Mouse (Mus musculus) stomach, embryonic 14.5 days (tissue): ENCODE results near the gene Gm4792. TPM values are rescaled to one million over a fixed set of nuclear protein-coding genes. Genes with fewer than 3 reads are reported as not detected.

Experiments
- ATAC-seq: fragments of 200-750 bp; cut with Nextera tagmentation; 2 replicates; pipeline ENCODE4 v1.8.0; 2017; ENCODE audit warnings: low read depth, moderate TSS enrichment; ENCODE audit not compliant: insufficient number of reproducible peaks, insufficient read depth, low FRiP score
- H3K27ac ChIP-seq: fragments of 300-500 bp; sonication (generic); 2 replicates; pipeline ENCODE4 v1.5.1; 2014; ENCODE audit warnings: mild to moderate bottlenecking, low read length, moderate library complexity, mixed read lengths
- H3K27me3 ChIP-seq: fragments of 300-500 bp; sonication (generic); 2 replicates; pipeline ENCODE4 v1.6.1; 2014; ENCODE audit warnings: low read length, control low read depth, mixed read lengths; ENCODE audit not compliant: control insufficient read depth, insufficient read depth
- H3K36me3 ChIP-seq: fragments of 300-500 bp; sonication (generic); 2 replicates; pipeline ENCODE4 v1.6.1; 2014; ENCODE audit warnings: mild to moderate bottlenecking, control low read depth, low read length, moderate library complexity, mixed read lengths; ENCODE audit not compliant: control insufficient read depth, insufficient read depth
- H3K4me1 ChIP-seq: fragments of 300-500 bp; sonication (generic); 2 replicates; pipeline ENCODE4 v1.6.1; 2014; ENCODE audit warnings: low read length, control low read depth, mixed read lengths; ENCODE audit not compliant: control insufficient read depth, insufficient read depth
- H3K4me2 ChIP-seq: fragments of 300-500 bp; sonication (generic); replicated peaks from 2 replicates; pipeline ENCODE4 v1.6.1; 2014; ENCODE audit warnings: low read depth, low read length, control low read depth
- H3K4me3 ChIP-seq: fragments of 300-500 bp; sonication (generic); 2 replicates; pipeline ENCODE4 v1.5.1; 2014; ENCODE audit warnings: low read depth, low read length, control low read depth
- H3K9ac ChIP-seq: fragments of 300-500 bp; sonication (generic); replicated peaks from 2 replicates; pipeline ENCODE4 v1.6.1; 2014; ENCODE audit warnings: low read depth, mild to moderate bottlenecking, control low read depth, low read length, moderate library complexity, mixed read lengths
- H3K9me3 ChIP-seq: fragments of 300-500 bp; sonication (generic); 2 replicates; pipeline ENCODE4 v1.6.1; 2016; ENCODE audit warnings: low read depth, low read length, control low read depth; ENCODE audit not compliant: control insufficient read depth
- WGBS: fragments of 180-500 bp; shearing (Covaris S2); extraction: QIAGEN DNeasy Blood & Tissue Kit; methylation state at CpG from one replicate; pipeline ENCODE4 v1.1.7; 2014; 5-methylcytosine and 5-hydroxymethylcytosine counted together
- polyA plus RNA-seq: library from polyadenylated mRNA; unstranded; fragments of >200 nt; fragmentation: Nextera tagmentation; extraction: Ambion mirVana; gene quantifications from 2 replicates; pipeline ENCODE4 v1.2.1, GENCODE M21; 2014

The Gm4792 gene
- polyA plus RNA-seq, 1 experiment from 2014 or later, result not detected

- WGBS, result under 1% methylated on average over 43 of the region's 45 CpGs
- peaks cover 4% of the 10 kb centered on the region; the same call in 1 of the 2 replicates for H3K4me1 ChIP-seq
- no peaks in the 10 kb centered on the region for H3K36me3 ChIP-seq
- H3K4me3 ChIP-seq, result peak overlapping the region; percentile 42
- 0 out of 2 replicates have a peak, but pooled peaks cover 3% of the 10 kb centered on the region for H3K27me3 ChIP-seq
- ATAC-seq, result peak; percentile 53; the same call in 1 of the 2 replicates
- H3K27ac ChIP-seq, result no peak overlapping the region
- H3K9me3 ChIP-seq, result no peaks in the 10 kb centered on the region
- peak overlapping the region; percentile 14; the same call in 1 of the 2 replicates for H3K9ac ChIP-seq
- H3K4me2 ChIP-seq, result peak overlapping the region; percentile 96
Observed at GRCm38 (mm10) chr10:94312007-94312715, 13.7 kb upstream of the Gm4792 start.

- Histone ChIP-seq H3K4me2 (peak within 1 kb of the TSS; percentile 96), H3K27ac (no peak within 1 kb of the TSS), H3K4me1 (peaks cover 4% of the 10 kb centered on the region; the same call in 1 of the 2 replicates), H3K27me3 (0 out of 2 replicates have a peak, but pooled peaks cover 3% of the 10 kb centered on the region), H3K9me3 (no peaks in the 10 kb centered on the region), H3K36me3 (no peaks in the 10 kb centered on the region), H3K9ac (peak within 1 kb of the TSS; percentile 14; the same call in 1 of the 2 replicates), H3K4me3 (peak within 1 kb of the TSS; percentile 42)
- no peak for ATAC-seq
- 3% methylated on average over 19 of the region's 19 CpGs for WGBS
Observed at GRCm38 (mm10) chr10:94311511-94312006, 13.1 kb upstream of the Gm4792 start, which contains the start of gene Tmcc3. Gene Tmcc3 (plus strand): TSS chr10:94311949.

- no peak for ATAC-seq
- peaks cover 4% of the 10 kb centered on the region; the same call in 1 of the 2 replicates for H3K4me1 ChIP-seq
- WGBS, result 66% methylated on average over 6 of the region's 9 CpGs
Observed at GRCm38 (mm10) chr10:94310499-94311267, 12.2 kb upstream of the Gm4792 start.

GRCm38 (mm10) chr10:94305526-94305925 lies 7.0 kb upstream of the Gm4792 start:
- ATAC-seq, result no peak
- WGBS, result 50% methylated on average over 5 of the region's 5 CpGs
- Histone ChIP-seq H3K9me3 (no peaks in the 10 kb centered on the region), H3K4me3 (no peak overlapping the region), H3K27ac (no peak overlapping the region), H3K36me3 (no peaks in the 10 kb centered on the region), H3K27me3 (no peaks in the 10 kb centered on the region), H3K4me1 (no peaks in the 10 kb centered on the region), H3K4me2 (no peak overlapping the region), H3K9ac (no peak overlapping the region)

More at GRCm38 (mm10) chr10:94310499-94311267, 12.2 kb upstream of the Gm4792 start:
- Histone ChIP-seq H3K36me3 (no peaks in the 10 kb centered on the region), H3K9me3 (no peaks in the 10 kb centered on the region), H3K4me2 (no peak overlapping the region), H3K27me3 (0 out of 2 replicates have a peak, but pooled peaks cover 3% of the 10 kb centered on the region), H3K27ac (no peak overlapping the region), H3K4me3 (no peak overlapping the region), H3K9ac (no peak overlapping the region)

GRCm38 (mm10) chr10:94304064-94304657 lies 5.7 kb upstream of the Gm4792 start:
- no peak overlapping the region for H3K9ac ChIP-seq
- ATAC-seq, result no peak
- H3K4me2 ChIP-seq, result no peak overlapping the region
- no peaks in the 10 kb centered on the region for H3K9me3 ChIP-seq
- H3K4me3 ChIP-seq, result no peak overlapping the region
- no peaks in the 10 kb centered on the region for H3K4me1 ChIP-seq
- H3K27me3 ChIP-seq, result no peaks in the 10 kb centered on the region
- H3K36me3 ChIP-seq, result no peaks in the 10 kb centered on the region
- H3K27ac ChIP-seq, result no peak overlapping the region
- 83% methylated on average over 9 of the region's 9 CpGs for WGBS

GRCm38 (mm10) chr10:94299301-94299700 lies 798 bp upstream of the Gm4792 start:
- WGBS, result 93% methylated on average over 2 of the region's 2 CpGs
- H3K27me3 ChIP-seq, result no peaks in the 10 kb centered on the region

GRCm38 (mm10) chr10:94295923-94296605 lies 2.4 kb downstream of the Gm4792 start:
- Histone ChIP-seq H3K27ac (no peak overlapping the region), H3K27me3 (no peaks in the 10 kb centered on the region), H3K4me1 (peaks cover 5% of the 10 kb centered on the region; the same call in 1 of the 2 replicates), H3K4me2 (no peak overlapping the region), H3K36me3 (no peaks in the 10 kb centered on the region), H3K9me3 (no peaks in the 10 kb centered on the region), H3K4me3 (no peak overlapping the region), H3K9ac (no peak overlapping the region)
- ATAC-seq, result no peak
- 88% methylated on average over 5 of the region's 5 CpGs for WGBS

More at GRCm38 (mm10) chr10:94299301-94299700, 798 bp upstream of the Gm4792 start:
- no peaks in the 10 kb centered on the region for H3K36me3 ChIP-seq
- H3K9me3 ChIP-seq, result no peaks in the 10 kb centered on the region
- peaks cover 5% of the 10 kb centered on the region; the same call in 1 of the 2 replicates for H3K4me1 ChIP-seq
- no peak overlapping the region for H3K4me3 ChIP-seq
- H3K9ac ChIP-seq, result no peak overlapping the region
- no peak overlapping the region for H3K27ac ChIP-seq
- H3K4me2 ChIP-seq, result no peak overlapping the region
- no peak for ATAC-seq
